Mouse (Mus musculus) embryo, embryonic 11.5 days (tissue): Measurements from ENCODE around the gene Skor1.

Experiments used
- DNase-seq: peaks from one replicate; pipeline ENCODE4 v3.0.0-alpha.2; 2012; ENCODE audit warnings: low read depth, low spot score

Gene Skor1

DNA sequence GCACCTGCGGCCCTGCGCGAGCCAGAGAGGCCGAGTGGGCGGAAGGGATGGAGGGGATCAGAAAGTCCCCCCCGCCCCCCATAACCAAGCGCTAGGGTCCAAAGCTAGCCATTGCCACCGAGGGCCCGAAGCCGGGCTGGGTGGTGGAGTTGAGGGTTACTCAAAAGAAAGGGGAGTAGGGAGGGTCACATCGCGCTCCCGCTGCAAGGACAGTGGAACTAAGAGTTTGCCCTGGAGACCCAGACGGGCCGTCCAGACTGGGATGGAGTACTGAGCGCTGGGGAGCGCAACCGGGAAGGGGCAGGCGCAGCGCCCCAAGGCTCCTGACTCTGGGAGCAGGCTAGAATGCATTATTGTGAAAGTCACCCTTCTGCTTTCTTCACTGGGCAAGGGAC is 608 bp upstream of the Skor1 start:
- DNase-seq: no peak

DNA sequence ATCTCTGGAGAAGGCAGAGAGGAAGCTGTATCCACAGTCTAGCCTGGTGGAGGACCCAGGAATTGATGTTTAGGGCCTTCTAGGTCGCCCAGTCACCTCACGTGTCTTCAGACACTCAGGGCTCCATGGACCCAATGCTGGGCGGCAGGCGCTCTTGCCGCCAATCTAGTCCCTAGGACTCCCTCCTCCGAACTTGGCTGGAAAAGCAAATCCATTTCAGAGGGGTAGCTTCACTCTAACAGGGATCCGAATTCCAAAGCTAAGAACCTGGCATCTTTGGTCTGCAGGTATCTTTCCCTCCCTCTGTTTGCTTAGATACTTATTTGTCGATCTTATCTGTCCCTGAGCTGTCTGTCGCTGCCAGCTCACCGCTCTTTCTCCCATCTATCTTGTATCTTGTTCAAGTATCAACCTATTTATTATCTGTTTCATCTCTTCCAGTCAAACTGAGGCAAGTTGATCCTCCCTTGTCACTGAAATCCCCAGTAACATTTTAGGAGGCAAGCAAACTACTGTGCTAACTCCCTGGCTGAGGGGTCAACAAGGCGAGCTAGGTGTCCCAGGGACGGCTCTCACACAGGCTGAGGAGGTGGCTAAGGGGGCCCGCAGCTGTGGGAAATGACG is 863 bp downstream of the Skor1 start:
- no peak for DNase-seq

DNA sequence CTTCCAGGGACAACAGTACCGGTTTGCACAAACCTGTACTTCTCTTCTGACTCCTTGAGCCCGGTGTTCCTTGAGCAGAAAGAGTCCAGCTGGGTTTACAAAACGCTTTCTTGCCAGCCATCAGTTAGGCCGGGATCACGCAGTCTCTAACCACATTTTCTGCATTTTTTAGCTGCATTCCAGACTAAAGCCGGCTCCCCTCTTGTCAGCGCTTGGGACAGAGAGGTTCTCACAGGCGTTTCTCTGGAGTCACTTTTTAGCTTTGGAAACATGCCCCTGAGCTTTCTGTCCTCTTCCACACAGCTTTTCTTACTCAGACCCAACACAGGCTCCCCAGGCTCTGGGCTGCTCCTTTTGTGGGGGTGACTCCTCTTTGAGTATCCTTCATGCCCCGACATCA is 1.5 kb downstream of the Skor1 start:
- no peak for DNase-seq

DNA sequence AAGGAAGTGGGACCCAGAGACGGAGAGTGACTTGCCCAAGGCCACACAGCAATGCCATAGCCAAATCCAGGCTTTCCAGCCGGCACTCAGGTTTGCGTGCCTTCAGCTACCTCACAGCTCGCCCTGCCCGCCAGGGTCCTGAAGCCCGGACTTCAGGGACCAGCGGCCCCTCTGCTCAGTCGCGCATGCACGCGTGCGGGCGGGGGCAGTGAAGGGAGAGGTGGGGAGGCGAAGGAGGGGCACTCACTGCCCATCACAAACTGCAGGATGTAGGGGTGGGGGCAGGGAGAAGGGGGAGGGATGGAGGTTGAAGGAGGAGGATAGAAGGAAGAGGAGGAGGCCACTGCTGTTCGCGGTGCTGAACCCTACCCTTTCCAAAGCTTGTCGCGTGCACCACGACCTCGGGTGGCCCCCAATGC is 1.9 kb downstream of the Skor1 start:
- no peak for DNase-seq

DNA sequence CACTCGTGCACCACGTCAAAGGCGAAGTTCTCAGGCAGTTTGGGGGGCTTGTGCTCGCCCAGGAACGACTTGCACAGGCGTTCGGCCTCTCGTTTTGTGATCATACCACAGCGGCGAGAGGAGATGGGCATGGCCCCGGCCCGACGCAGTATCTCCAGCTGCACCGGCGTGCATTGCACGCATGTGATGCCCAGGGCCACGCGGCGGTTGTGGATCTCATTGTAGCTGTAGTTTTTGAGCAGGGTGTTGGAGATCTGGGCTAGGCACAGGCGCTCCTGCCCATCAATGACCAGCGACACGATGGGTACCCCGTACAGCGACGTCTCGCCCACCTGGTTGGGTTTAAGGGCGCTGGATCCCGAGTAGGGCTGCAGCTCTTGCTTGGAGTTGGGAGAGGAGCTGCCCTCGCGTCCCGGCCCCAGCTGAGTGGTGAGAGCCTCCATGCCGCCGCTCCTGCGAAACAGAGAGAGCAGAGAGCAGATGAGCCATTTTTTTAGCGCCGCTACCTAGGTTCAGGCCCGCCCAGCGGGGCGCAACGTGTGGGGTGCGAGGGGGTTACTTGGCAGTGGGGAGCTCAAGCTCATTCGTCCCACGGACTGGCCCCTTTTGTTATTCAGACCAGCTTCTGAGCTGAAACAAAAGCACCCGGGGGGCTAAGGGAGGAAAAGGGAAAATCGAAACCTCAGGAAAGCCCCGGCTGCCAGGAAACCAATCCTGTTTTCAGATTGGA is 2.5 kb downstream of the Skor1 start:
- no peak for DNase-seq

DNA sequence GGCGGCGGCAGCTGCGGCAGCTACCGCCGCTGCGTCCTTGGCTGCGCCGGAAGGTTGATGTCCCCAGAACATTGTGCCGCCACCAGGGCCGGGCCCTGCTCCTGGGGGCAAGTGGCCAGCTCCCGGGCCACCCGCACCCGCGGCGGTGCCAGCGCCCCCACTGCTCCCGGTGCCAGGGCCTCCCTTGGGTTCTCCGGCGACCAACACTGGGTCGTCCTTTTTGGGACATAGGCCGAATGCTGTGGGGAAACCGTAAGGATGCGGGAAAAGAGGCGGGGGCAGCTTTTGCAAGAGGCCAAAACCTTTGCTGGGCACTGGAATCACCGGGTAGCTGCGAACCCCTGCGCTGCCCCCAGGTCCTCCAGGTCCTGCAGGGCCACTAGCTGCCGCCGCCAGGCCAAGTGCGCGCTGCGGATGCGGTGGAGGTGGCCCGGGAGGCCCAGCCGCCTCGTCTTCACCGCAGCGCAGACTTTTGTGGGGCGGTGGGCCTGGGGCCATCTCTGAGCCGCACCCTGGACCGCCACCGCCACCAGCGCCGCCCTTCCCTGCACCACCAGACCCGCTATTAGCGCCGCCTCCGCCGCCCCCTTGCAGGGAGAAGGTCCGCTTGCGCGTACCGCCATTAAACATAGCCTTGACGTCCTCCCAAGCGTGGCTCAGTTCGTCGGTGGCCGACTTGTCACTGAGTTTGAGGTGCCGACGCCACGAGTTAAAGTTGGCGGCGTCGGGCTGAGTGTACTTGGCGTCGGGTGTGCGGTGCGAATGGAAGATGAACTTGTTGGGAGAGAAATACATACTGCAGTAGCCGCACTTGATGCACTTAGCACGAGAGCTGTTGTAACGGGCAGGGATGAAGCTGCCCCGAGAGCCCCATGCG is 3.3 kb downstream of the Skor1 start:
- DNase-seq: no peak

DNA sequence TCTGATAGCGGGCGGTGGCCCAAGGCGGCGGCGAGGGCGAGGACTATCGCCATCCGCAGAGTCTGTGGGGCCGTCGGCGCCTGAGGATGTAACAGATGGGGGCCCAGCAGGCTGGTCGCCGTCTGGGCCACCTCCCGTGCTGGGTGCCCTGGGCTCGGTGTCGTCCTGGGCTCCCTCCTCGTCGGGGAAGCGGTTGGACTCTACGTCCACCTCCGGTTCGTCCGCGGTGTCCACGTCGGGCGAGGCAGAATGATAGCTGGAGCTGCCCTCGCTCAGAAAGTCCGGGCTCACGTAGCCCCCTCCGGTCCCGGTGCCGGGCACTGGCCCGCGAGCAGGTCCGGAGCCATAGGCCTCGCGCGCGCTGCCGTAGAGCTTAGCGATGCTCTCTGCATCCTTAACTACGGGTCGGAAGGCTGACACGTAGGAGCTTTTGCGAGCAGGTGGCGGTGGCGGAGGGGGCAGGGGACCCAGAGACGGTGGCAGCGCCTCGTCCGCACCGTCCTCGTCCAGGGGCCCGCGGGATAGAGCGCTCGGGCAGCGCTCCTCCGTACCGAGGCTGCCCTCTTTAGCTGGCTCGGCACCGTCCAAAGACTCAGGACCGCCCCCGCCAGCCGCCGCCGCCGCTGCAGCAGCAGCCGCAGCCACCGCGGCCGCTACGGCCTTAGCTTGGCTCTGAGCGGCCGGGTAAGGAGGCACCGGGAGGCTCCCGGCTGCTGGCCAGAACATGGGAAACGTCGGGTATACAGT is 4.1 kb downstream of the Skor1 start:
- no peak for DNase-seq

DNA sequence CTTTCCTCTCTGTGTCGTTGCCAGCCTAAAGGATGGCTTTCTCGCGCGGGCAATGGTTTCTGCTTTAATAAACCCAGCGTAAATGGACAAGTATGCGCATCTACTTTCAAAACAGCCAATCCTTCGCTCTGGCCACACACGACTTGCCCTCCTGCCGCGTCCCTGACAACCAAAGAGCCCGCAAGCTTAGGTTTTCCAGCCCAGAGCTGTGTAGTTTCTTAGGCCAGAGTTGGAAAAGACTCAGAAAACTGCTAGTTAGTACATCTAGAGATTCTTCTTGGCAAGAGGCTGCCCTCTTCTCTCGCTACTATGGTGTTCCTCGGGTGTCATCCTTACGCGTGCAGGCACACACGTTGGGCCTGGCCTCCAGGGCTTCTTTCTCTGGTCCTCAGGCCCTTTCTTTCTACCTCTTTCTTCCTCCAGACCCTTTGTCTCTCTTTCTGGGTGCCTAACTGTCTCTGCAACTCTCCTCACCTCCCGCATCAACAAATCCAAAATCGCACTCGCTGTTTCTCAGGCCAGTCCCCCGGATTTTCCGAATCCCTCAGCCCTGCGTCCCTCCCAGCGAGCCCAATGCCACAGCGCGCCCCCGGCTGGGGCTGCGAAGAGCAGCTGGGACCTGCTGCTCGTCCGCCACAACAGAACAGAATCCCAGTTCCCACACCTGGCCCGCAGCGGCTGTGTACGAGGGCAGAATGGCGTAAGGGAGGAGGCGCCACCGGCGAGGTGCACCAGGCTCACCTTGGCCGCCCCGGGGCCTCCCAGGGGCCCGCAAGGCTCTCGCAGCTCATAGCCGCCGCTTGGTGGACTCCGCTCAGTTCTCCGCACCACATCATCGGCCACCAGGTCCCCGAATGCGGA is 4.9 kb downstream of the Skor1 start:
- no peak for DNase-seq

DNA sequence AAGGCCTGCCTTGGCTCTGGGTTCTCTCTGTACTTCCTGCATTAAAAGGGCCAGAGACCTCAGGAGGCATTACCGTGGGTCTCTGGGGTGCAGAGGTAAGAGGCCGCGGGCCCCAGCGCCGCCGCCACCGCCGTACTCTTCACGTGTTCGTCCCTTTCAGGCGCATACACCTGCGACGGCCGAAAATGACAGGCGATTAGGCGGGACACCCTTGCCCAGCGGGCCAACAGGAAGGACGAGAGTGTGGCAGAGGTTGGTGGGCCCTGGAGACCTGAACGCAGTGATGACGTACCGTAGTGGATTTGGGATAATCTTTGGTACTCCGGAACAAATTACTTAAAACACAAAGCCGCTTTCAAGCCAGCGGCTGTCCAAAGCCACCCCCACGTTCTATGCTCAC is 5.5 kb downstream of the Skor1 start:
- DNase-seq: no peak

DNA sequence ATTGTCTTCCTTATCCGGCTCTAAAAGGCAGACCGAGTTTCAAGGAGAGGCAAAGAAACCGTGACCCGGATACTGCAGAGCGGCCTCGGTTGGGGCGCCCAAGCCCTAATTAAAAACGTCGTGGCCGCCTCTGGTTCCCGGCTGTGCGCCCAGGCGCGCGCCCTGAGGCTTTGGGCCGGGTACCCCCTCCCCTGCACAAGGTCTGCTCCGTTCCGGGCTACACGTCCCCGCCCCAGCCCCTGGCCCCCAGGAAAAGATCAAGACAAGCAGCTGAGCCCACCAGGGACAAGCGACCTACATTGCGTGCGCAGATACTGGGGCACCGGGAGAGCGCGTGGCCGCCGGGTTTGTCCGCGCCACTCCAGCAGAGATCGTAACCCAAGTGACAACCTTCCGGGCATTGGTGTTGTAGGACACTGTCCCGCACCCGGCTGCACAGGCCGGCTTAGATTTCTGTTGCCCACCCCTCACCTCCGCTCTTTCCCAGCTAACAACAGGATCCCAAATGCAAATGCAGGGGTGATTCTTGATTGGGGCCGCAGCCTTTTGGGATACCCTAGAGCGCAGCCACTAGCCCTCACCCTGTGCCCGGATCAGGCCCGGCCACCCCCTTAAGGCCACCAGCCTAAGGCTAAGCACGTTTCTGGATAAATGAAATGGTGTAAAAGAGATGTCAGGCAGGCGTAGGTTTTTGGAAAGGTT is 6.3 kb downstream of the Skor1 start:
- no peak for DNase-seq

DNA sequence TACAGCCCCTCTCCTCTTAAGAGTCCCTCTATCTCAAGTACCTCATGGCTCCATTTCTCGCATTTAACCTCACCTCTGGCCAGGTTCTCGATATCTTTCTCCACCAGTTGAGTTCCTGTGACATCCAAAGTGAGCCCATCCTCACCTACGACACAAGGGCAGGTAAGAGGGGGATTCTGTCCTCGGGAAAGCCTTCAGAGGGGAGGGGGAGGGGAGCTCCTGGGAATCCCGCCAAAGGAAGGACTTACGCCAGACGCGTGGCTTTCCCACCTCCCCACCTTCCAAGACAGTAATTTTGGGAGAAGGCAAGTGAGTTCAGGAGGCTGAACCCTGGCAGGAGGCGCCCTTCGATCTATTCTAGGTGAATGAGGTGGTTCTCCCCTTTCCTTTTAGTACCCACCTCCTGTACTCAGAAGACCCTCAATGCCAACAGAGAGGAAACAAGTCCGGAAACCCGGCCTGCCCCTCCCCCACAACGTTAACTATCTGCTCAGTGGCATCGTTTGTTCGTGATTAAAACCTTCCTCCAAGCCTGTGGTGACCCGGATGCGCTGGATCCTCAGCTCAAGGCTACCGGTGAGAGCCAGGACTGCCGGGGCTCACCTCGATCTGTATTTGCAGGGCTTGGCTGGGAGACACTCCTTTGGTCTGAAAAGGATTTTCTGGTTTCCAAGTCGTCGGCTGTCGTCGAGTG is 7.0 kb downstream of the Skor1 start:
- DNase-seq: no peak

DNA sequence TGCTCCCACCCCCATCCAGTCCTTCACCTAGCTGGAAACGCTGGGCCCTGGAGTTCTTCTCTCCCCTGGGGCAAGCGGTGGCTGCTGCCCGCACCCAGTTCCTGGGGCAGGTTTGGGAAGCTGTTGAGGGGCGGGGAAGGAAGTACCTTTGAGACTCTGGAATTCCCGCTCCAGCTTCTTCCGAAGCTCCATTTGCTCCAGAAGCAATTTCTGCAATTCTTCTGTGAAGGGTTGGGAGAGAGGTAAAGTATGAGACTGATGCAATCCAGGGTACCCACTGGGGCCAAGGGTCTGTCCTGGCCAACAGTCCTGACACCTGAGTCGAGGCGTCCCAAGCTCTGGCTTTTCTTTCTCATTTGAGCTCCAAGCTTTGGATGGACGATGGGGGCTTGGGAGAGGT is 8.6 kb downstream of the Skor1 start:
- DNase-seq: no peak

DNA sequence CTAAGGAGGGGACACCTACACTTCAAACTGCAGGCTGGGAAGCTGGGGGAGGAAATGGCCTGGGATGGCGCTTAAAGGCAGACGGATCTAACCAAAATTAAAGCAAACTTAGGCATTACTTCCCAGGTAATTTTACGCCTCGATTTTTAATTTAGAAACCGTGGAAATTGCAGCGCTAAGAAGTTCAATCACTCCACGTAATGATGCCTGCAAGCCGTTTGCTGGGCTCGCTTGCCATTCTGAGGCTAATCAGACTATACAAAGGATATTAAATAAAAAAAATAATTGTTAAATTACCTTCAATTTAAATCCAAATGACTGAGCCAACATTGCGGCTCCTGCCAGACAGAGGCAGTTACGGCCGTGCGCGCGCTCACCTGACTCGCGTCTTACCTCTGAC is 9.1 kb downstream of the Skor1 start:
- no peak for DNase-seq

DNA sequence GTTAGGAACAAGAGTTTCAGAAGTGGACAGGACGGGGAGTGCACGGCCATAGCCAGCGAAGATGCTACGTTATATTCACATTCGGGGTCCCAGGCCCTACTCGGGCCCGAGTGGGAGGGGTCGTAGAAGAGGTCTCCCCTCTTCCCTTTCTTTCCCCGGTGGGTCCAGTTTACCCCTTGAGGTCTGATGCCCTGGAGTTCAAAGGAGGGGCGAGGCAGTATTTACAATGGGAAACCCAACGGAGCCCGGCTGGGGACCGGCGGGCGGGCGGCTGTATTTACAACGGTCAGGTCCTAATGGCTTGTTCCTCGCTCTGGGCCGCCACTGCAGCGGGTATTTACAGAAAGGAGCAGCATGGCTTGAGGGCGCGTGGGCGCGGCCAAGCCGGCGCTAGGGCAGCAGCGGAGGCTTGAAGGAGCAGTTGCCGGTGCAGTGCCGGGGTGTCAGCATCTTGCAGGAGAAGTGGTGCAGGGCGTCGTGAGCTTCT is 10.2 kb downstream of the Skor1 start:
- DNase-seq: no peak

DNA sequence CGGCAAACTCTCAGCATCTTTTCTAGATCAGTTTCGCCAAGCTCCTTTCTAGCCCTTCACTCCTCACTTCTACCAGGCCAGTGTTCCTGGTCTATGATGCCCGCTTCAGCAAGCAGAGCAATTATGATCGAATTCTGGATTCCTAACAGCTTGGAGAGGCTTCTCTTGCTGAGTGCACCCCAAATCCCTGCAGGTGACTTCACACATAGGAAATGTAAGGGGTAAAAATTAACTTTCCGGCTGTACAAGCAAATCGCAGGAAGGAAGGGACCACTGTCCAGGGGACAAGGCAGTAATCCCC is 11.2 kb downstream of the Skor1 start:
- DNase-seq: no peak

DNA sequence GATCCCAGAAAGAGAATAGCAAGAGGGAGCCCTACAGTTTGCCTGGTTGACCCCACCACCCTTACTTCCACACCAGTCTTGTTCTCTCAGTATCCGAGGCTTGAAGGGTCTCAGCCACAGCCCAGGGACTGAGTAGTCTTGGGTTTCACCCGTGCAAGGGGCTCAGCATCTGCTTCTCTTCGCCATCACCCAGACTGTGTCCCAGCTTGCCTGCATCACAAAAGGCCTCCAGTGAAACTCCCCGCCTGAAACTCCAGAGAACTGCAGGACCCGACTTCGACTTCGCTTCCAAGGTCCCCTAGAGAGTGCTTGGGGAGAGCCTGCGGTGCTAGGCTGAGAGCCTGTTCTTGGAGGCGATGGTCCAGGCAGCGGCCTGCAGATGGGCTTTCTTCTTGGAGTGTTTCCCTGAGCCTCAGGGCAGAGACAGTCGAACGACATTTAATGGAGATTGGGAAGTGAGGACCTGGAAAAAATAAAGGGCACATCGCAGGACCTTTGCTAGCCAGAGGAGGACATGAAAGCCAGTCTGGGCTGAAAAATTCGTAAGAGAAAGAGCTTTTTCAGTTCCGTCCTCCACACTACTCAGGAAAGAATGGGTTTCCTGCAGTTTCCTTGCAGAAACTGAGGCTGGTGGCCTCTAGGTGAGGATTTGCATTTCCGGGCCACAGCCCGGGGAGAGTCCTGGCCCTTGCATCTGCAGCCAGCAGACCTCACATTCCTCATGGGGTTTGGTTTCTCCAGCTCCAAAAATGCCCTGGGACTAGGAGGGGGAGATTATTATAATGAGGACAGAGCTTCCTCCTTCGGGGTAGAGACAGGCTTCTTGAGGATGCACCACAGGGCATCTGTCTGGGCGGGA is 11.8 kb downstream of the Skor1 start:
- no peak for DNase-seq

DNA sequence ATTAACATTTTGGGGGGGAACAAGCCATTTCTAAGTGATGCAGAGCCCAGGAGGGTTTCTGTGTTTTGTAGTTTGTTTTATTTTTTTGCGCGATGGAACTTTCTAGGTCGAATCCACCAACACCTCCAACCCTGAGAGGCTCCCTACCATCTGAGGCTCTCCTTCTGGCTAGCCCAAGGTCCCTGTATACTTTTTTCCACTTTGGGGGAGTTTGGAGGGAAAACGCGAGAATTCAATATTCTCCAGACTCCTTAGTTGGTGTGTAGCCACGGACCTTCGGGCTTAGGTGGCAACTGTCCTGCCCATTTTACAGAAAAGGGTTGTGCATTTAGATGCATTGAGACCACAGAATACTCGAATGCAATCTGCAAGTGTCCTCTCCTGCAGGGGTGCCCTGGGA is 12.5 kb downstream of the Skor1 start:
- DNase-seq: no peak

DNA sequence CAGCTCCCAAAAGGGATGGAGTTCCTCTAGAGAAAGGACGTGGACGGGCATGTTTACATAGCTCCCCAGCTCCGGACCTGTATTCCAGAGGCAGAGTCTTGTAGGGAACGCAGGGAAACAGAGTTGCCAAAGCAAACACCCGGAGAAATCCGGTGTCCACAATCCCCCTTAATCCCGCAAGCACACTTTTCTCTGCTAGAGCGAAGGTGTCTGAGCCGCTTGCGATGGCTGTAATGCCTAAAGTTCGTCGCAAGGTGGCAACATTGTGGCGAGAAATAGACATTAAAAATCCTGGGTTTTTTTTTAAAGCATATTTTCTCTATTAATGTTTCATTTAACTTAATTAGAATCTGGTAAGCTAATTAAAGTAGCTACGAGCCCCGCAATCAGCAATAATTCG is 13.0 kb downstream of the Skor1 start:
- no peak for DNase-seq

DNA sequence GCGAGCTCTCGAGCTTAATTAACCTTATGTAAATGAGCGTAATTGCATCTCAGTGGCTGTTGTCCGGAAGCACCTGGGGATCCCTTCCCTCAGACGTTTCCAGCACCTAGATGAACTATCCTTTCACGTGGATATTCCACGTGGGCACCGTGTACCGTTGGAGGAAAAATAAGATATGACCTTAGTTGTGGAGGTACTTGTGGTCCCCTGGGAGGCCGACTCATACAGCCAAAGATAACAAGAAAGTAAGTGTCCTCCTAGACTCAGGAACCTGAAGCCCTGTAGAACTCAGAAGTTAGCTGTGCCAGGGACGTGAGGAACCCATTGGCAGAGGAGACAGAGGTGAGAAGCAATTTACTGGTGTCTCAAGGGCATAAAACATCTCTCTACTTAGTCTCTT is 13.4 kb downstream of the Skor1 start:
- no peak for DNase-seq
